In the genomic region with DNA sequence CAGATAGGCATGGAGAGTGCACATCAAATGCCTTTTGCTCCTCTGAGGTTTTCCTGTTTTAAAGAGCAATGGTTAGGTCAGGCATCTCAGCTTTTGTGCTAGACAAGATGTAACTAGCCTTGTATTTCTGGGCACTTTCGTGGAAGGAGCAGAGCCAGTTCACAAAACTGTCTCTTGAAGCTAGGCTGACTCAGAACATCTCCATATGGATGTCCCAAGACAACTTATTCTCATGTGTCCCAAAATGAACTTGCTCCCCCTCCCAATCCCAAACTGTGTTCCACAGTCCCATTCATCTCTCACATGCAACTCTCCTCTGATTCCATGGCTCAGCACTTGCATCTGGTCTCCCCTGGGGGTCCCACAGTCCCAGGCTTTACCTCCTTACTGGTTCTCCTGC, we compare ENCODE assay signal across 20 mouse cellular contexts.
DNase-seq lines count a peak whose midpoint lies in the region; ATAC-seq and TF ChIP-seq lines count a peak whose summit lies in the region.
"Had no signal": no experiment of that assay in that cellular context is flagged by ENCODE, and none has a peak within 500 bp of the region (broad histone marks: within the 10 kb centered on the region; RNA-seq: fewer than 3 reads in every experiment).

No protein-coding gene starts in this region.

- intact Hi-C loops in left cerebral cortex, postnatal 14 days (cut with DNase I): loop anchor here (2.0 kb wide), 1 partner anchor 74 kb away; no protein-coding TSS in a partner anchor
- intact Hi-C loops in left cerebral cortex, adult 2 months (cut with DNase I): no loop called here
- intact Hi-C loops in gastrocnemius, postnatal 36 days (cut with DNase I): no loop called here

- 0 out of 2 replicates have a peak, but pooled peaks have one; percentile 31 for ATAC-seq in cerebellum, adult (ENCODE audit: insufficient number of reproducible peaks, low FRiP score, low TSS enrichment)
- ATAC-seq: CD4-positive, CD25-positive, alpha-beta regulatory T cell, adult 4 months; forebrain, embryonic 13.5 days; hindbrain, embryonic 16.5 days had no signal

- no peak overlapping the region for H3K27ac ChIP-seq in left cerebral cortex, adult 2 months
- H3K27ac ChIP-seq: embryonic facial prominence, embryonic 10.5 days; forebrain, embryonic 13.5 days; hindbrain, embryonic 12.5 days had no signal

- no peak overlapping the region for H3K4me3 ChIP-seq in left cerebral cortex, adult 2 months
- H3K4me3 ChIP-seq: embryonic facial prominence, embryonic 10.5 days; forebrain, embryonic 13.5 days; hindbrain, embryonic 12.5 days had no signal

- TF ChIP-seq CTCF in left cerebral cortex, adult 2 months (IDR thresholded peaks at IDR 0.05): no peak

- no peak for DNase-seq in cerebellum, adult 11-12 months
- peak; percentile 20 to 72 for DNase-seq in left cerebral cortex, postnatal 14 days (ENCODE audit: low spot score in 2 of 2)
- no peak for DNase-seq in left cerebral cortex, adult 2 months (ENCODE audit: extremely low spot score in 1 of 2, low spot score in 2 of 2)
- peak; percentile 66 for DNase-seq in brain, adult 2 months (ENCODE audit: low read depth, low spot score)
- DNase-seq in telencephalon, adult 2 months (ENCODE audit: low read depth, low spot score): peak; percentile 60
- no peak for DNase-seq in gastrocnemius, postnatal 36 days
- DNase-seq: adrenal gland, adult 8-10 months; adrenal gland, postnatal 36 days; B cell, adult 2 months; cerebellum, adult 2 months; cerebellum, postnatal 10 days; gastrocnemius, postnatal 14 days; heart, postnatal 10 days; heart, postnatal 4 days had no signal

Comparison
In these comparisons a context has a peak if more than half of its experiments do, and no peak if none do; other contexts are left out.
1. DNase-seq: peak in left cerebral cortex, postnatal 14 days (2 of 2), brain, adult 2 months (single experiment) and telencephalon, adult 2 months (single experiment); none in cerebellum, adult 11-12 months (single experiment), left cerebral cortex, adult 2 months (0 of 2) and gastrocnemius, postnatal 36 days (0 of 2).